8 mouse cellular contexts compared by ENCODE assay signal in the genomic region with DNA sequence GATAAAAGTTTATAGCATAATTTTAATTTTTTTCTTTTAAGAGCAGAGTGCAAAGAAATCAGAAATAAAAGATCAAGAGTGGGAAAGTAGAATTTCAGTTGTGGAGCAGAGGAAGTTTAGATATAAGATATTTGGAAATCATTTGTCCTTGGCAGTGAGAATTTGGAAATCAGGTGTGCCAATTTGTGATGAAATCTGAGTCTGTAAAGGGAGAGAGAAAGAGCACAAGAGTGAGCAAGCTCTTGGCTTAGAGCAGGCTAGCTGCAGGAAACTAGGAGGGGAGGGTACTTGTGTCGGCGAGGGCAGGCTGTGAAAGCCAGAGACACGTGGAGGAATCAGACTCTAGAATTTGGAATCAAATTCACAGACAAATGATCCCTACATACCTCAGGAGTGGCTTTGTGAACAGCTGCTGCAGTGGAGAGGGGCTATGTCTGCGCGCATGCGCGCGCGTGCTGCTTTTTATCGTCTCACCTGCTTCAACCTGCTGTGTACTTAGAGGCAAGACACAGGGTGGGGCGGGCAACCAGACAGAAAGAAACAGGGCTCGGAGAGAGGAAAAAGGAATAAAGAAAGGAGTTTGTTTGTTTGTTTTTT. TPM values are rescaled to one million over a fixed set of nuclear protein-coding genes. Genes with fewer than 3 reads are reported as not detected.
DNase-seq lines count a peak whose midpoint lies in the region; ATAC-seq and TF ChIP-seq lines count a peak whose summit lies in the region.

No protein-coding gene starts in this region.

- no peaks in the 10 kb centered on the region for H3K9me3 ChIP-seq in heart, embryonic 14.5 days (ENCODE audit: control insufficient read depth, low read length)
- no peaks in the 10 kb centered on the region for H3K9me3 ChIP-seq in hindbrain, postnatal 0 days (ENCODE audit: low read length)

- H3K27ac ChIP-seq in heart, embryonic 14.5 days (replicated peaks in 1 of 2; ENCODE audit: control insufficient read depth in 1 of 2, insufficient read depth in 1 of 2, low read depth in 2 of 2, low read length in 2 of 2) = no peak overlapping the region
- peak overlapping the region; percentile 41; the same call in 1 of the 2 replicates for H3K27ac ChIP-seq in hindbrain, postnatal 0 days

- H3K27me3 ChIP-seq in heart, embryonic 14.5 days (ENCODE audit: control insufficient read depth, insufficient read depth, low read length) = no peaks in the 10 kb centered on the region
- no peaks in the 10 kb centered on the region for H3K27me3 ChIP-seq in hindbrain, postnatal 0 days (ENCODE audit: insufficient read depth, low read length)

- no peaks in the 10 kb centered on the region for H3K36me3 ChIP-seq in heart, embryonic 14.5 days (ENCODE audit: control insufficient read depth, insufficient read depth, low read length)
- H3K36me3 ChIP-seq in hindbrain, postnatal 0 days (ENCODE audit: insufficient read depth, low read length) = no peaks in the 10 kb centered on the region

- H3K9ac ChIP-seq in heart, embryonic 14.5 days (ENCODE audit: low read length) = no peak overlapping the region
- no peak overlapping the region for H3K9ac ChIP-seq in hindbrain, postnatal 0 days (replicated peaks; ENCODE audit: low read length)

- ATAC-seq in heart, embryonic 14.5 days (ENCODE audit: insufficient number of reproducible peaks, insufficient read depth, low FRiP score, low read depth) = no peak
- ATAC-seq in hindbrain, postnatal 0 days = 0 out of 2 replicates have a peak, but pooled peaks have one; percentile 49

- DNase-seq in heart, postnatal 4 days = no peak
- peak; percentile 73 to 78 for DNase-seq in cerebellum, postnatal 14 days
- DNase-seq in hindbrain, postnatal 0 days (ENCODE audit: low spot score) = peak; percentile 60
- DNase-seq in lung, postnatal 36 days = peak; percentile 51
- no peak for DNase-seq in spleen, adult 18-20 months
- no peak for DNase-seq in ovary, postnatal 14 days (ENCODE audit: low spot score)
- DNase-seq in frontal cortex, postnatal 10 days (ENCODE audit: low spot score in 2 of 2) = no peak

- H3K4me1 ChIP-seq in heart, embryonic 14.5 days (ENCODE audit: control insufficient read depth in 2 of 2, insufficient read depth in 2 of 2, low read length in 2 of 2) = no peaks in the 10 kb centered on the region; a peak in 1 of 4 replicates
- H3K4me1 ChIP-seq in hindbrain, postnatal 0 days (ENCODE audit: insufficient read depth, low read length) = 0 out of 2 replicates have a peak, but pooled peaks cover 3% of the 10 kb centered on the region

- 58% methylated on average over 12 of the region's 12 CpGs for WGBS in heart, embryonic 14.5 days
- 45% methylated on average over 12 of the region's 12 CpGs for WGBS in hindbrain, postnatal 0 days

- TF ChIP-seq CTCF in hindbrain, postnatal 0 days (IDR thresholded peaks at IDR 0.05; ENCODE audit: low read depth) = no peak

- H3K4me2 ChIP-seq in heart, embryonic 14.5 days (ENCODE audit: low read length) = peak overlapping the region; percentile 23; the same call in 1 of the 2 replicates
- peak overlapping the region; percentile 41 for H3K4me2 ChIP-seq in hindbrain, postnatal 0 days (ENCODE audit: low read depth, low read length)

- H3K4me3 ChIP-seq in heart, embryonic 14.5 days (ENCODE audit: control insufficient read depth in 1 of 2, insufficient read depth in 1 of 2, low read depth in 1 of 2, low read length in 2 of 2) = no peak overlapping the region; a peak in 1 of 4 replicates
- H3K4me3 ChIP-seq in hindbrain, postnatal 0 days (ENCODE audit: low read length) = peak overlapping the region; percentile 13; the same call in 1 of the 2 replicates

RNA-seq across cellular contexts. Expression of a gene that starts 8.3 kb away (rescaled TPM):
- 123 and 146 TPM in 2 replicates for polyA plus RNA-seq in heart, embryonic 14.5 days (2014; fragmentation: Nextera tagmentation; extraction: Ambion mirVana)
- total RNA-seq in heart, postnatal 4 days (2021) = 10 to 100 TPM; 70.7 to 78.0 TPM
- 42.1 and 68.1 TPM in 2 replicates for total RNA-seq in hindbrain, postnatal 0 days (2014; rRNA removed)
- polyA plus RNA-seq in hindbrain, postnatal 0 days (2015; fragmentation: Nextera tagmentation; extraction: Ambion mirVana) = 38.7 and 43.3 TPM in 2 replicates

RNA-seq across cellular contexts. Expression of a gene that starts 17.3 kb away (rescaled TPM):
- polyA plus RNA-seq in heart, embryonic 14.5 days (2014; fragmentation: Nextera tagmentation; extraction: Ambion mirVana) = 18.6 and 23.2 TPM in 2 replicates
- total RNA-seq in heart, postnatal 4 days (2021) = 10 to 100 TPM; 16.0 to 16.8 TPM
- total RNA-seq in hindbrain, postnatal 0 days (2014; rRNA removed) = 50.5 and 58.8 TPM in 2 replicates
- polyA plus RNA-seq in hindbrain, postnatal 0 days (2015; fragmentation: Nextera tagmentation; extraction: Ambion mirVana) = 43.1 TPM in 2 replicates

RNA-seq across cellular contexts. Expression of a gene that starts 23.0 kb away (rescaled TPM):
- 0.15 TPM in 1 of 2 replicates, not detected in the other for polyA plus RNA-seq in heart, embryonic 14.5 days (2014; fragmentation: Nextera tagmentation; extraction: Ambion mirVana)
- total RNA-seq in heart, postnatal 4 days (2021) = under 1 TPM; 0.14 to 0.16 TPM
- total RNA-seq in hindbrain, postnatal 0 days (2014; rRNA removed) = 74.3 and 74.9 TPM in 2 replicates
- polyA plus RNA-seq in hindbrain, postnatal 0 days (2015; fragmentation: Nextera tagmentation; extraction: Ambion mirVana) = 22.0 and 23.8 TPM in 2 replicates

RNA-seq across cellular contexts. Expression of a gene that starts 28.1 kb away (rescaled TPM):
- 13.3 and 15.3 TPM in 2 replicates for polyA plus RNA-seq in heart, embryonic 14.5 days (2014; fragmentation: Nextera tagmentation; extraction: Ambion mirVana)
- 10 to 100 TPM in 1 of 2 experiments, 1 to 10 TPM in 1; 9.8 to 12.0 TPM for total RNA-seq in heart, postnatal 4 days (2021)
- total RNA-seq in hindbrain, postnatal 0 days (2014; rRNA removed) = 22.8 and 33.9 TPM in 2 replicates
- 26.2 and 29.7 TPM in 2 replicates for polyA plus RNA-seq in hindbrain, postnatal 0 days (2015; fragmentation: Nextera tagmentation; extraction: Ambion mirVana)

Comparison
In these comparisons a context has a peak if more than half of its experiments do, and no peak if none do; other contexts are left out.
1. DNase-seq: peak in cerebellum, postnatal 14 days (2 of 2), hindbrain, postnatal 0 days (single experiment) and lung, postnatal 36 days (single experiment); none in heart, postnatal 4 days (single experiment), spleen, adult 18-20 months (0 of 2), ovary, postnatal 14 days (single experiment) and frontal cortex, postnatal 10 days (0 of 2).
2. RNA of a gene that starts 23.0 kb away (total RNA-seq): 74.3 to 74.9 TPM in hindbrain, postnatal 0 days; 0.14 to 0.16 TPM in heart, postnatal 4 days; every median in the first group is over 10 times any median in the second.